Mouse (Mus musculus) right cerebral cortex, postnatal 14 days (tissue): ENCODE measurements around the gene Syde2.
A peak's percentile ranks its signal among the peaks of the same experiment; 100 is the strongest.
"Not testable (repeated sequence)": the region's sequence is repeated elsewhere in the genome, so short reads cannot be mapped to it uniquely, and the experiment has no call there.

Experiments used
- DNase-seq: peaks from one replicate; pipeline ENCODE4 v3.0.0; 2022

Syde2 gene

DNA sequence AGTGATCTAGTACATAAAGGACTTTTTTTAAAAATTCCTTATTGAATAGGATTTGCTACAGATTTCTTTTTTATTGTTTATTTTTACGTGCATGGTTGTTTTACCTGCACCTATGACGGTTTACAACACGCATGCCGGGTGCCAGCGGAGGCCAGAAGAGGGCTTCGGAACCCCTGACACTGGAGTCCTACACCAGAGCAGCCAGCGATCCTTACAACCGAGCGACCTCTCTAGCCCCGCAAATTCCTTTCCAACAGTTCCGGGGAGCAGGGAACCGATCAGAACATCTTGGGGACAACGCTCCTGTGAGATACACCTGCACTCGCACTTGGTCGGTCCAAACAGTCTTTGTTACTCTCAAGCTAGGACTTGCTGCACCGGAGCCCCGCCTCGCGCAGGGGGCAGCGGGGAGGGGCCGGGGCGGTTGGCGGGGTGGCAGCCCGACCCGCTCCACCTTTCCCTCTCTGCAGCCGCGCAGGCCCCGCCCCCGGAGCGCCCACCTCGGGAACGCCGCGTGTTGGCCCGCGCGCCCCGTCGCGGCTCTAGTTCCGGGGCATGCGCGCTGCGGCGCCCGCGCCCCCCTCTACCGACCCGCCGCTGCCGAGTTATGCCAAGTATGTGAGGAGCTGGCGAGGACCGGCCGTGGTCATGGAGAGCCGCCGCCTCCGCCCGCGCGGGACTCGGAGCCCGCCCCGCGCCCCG, at the start of gene Syde2:
Syde2 (plus strand) TSS at position 603 of the 702 bp plus-strand sequence.
- peak; percentile 54 for DNase-seq

DNA sequence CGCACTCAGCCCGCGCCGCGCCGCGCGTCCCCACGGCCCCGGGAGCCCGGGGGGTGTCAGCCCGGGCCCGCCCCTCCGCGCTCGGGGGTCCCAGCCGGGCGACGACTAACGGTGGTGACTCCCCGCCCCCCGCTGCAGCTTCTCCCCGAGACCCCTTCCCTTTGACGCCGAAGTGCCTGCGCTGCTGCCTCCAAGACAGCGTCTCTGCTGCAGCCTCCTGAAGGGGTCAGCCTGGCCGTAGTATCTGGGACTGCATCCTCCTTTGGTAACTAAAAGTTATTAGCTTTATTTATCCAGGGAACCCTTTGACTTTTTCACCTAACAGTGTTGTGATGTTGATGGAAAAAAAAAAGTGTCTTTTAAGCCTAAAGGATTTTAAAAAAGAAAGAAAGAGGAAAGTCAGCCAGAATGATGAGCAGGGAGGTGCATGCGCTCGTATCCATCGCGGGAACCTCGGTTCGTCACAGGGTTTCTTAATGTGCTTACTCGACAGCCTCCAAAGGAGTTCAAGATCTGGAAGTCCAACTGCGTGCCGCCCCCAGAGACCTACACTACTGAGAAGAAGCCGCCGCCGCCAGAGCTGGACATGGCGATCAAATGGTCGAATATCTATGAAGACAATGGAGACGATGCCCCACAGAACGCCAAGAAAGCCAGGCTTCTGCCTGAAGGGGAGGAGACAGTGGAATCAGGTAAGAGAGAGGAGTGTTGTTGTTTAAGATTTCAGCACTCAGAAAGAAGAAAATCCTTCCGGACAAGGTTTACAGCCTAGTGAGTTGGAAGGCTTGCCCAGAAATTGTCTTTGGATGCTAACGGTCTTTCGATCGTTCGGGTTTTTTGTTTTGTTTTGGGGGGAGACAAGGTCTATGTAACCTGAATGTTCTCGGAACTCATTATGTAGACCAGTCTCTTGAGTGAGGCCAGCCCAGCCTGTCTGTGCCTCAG, 49.0 kb upstream of the Syde2 start:
- DNase-seq: peak; percentile 19

DNA sequence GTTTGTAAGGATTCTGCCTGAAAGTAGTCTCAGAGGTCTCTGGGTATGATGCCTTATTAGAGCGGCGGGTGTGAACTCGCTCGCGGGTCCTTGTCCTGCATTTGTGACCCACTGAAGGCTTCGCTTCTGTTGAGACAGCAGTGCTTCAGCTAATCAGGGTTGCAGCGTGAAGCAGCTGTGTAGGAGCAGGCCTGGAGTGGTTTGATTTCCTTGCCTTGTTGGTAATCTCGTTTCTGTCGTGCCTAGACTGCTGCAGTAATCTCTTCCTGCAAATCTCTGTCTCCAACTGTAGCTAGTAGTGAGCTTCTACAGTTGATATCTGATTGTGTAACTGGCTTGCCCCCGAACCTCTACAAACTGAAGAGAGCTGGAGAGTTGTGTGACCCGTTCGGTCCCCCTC, 48.3 kb upstream of the Syde2 start:
- DNase-seq: no peak

DNA sequence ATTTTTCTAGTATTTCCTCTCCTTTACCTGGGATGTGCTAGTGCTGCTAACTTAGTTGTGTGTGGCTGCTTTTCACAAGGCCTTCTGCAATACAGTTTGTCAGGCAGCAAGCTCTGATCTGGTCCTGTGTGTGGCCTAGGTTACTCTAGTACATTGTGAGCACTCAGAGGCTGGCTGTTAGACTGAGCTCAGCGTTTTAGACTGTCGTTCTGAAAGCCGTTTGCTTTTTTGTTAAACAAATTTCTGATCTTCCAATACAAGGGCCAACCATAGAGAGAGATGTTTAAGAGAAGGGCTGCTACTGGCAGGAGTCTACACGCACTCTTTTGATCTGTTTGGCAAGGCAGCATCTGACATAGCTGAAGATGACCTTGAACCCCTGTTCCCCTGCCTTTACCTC, 47.7 kb upstream of the Syde2 start:
- DNase-seq: no peak

DNA sequence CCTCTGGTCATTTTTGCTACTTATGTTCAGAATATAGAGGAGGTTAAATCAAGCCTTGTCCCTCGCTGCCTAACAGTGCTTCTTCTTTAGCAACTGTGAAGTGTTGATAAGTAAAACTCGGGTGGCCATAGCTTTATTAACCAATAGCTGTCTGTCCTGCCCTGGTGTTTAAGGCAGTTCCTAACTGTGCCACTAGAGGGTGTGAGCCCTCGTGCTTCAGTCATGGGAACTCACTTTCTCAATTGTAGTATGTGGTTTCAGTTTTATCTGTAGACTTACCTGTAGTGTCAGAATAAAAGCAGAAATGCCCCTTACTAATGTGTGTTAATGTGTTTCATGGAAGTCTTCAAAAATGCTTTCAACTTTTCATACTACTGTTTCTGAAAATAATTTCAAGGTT, 45.7 kb upstream of the Syde2 start:
- DNase-seq: peak; percentile 53

DNA sequence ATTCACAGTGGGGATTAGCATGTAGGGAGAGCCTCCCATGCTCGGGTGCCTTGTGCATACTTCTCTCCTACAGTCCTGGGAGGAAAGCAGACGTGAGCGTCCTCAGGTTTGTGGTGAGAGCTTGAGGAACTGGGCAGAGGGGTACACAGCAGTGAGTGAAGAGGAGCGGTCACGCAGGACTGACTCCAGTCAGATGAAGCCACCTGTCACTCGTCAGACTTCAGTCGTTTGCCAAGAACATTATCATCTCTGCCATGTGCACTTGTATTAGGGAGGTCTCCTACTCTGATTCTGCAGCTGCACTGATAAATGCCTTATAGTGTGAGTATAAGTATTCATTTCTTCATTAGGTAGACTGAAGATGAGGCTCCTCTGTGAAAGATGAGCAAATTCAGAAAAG, 43.3 kb upstream of the Syde2 start:
- DNase-seq: no peak

DNA sequence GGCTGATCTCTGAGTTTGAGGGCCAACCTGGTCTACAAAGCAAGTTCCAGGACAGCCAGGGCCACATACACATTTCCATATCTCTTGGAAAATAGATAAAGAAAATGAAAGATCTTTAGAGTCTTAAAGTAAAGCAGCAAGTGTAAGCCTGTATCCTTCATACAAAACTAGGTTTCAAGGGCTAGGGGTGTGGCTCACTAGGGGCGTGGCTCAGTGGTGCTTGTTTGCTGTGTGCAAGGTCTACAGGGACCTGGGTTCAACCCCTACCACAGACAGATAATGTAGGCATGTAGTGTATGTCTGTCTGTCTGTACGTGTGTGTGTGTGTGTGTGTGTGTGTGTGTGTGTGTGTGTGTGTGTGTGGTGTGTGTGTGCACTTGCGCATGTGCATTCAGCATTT, 41.8 kb upstream of the Syde2 start:
- no peak for DNase-seq

DNA sequence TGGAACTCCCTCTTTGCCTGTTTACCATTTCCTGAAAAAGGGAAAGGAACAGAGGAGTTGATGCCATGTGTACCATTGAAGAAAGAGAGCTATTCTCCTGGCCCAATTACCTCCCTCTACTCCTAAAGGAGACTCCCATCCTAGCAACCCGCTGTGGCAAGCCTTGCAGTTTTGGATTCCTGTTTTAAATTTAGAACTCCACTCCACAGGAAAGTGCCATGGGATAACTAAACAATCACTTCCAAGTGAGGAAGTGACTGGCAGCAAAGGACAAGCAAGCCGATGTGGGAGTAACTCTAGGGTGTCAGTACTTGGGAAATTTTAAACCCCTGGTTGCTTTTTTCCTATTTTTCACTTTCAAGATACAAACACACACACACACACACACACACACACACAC, 41.0 kb upstream of the Syde2 start:
- no peak for DNase-seq

DNA sequence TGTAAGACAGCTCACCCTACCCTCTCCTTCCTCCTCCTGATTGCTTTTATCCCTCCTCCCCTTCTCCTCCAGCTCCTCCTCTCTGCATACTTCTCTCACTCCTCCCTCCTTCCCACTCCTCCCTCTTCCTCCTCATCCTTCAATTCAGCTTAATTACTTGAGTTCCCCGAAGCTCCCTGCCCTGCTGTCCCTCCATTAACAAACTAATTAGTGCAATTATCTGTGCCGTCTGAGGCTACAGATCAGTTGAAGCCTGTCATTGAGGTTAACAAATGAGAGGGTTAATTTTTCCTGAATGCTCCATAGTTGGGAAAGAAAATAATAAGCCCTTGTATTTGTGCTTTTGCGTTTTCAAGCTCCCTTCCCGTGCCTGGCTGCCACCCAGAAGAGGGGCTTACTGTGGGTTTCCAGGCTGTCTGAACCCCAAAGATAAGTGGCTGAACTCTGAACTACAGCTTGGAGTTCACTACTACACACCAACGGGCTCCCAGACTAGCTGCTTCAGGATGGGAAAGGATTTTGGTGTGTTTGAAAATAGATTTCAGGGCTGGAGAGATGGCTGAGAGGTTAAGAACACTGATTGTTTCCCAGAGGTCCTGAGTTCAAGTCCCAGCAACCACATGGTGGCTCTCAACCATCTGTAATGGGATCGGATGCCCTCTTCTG, 40.0 kb upstream of the Syde2 start:
- DNase-seq: no peak

DNA sequence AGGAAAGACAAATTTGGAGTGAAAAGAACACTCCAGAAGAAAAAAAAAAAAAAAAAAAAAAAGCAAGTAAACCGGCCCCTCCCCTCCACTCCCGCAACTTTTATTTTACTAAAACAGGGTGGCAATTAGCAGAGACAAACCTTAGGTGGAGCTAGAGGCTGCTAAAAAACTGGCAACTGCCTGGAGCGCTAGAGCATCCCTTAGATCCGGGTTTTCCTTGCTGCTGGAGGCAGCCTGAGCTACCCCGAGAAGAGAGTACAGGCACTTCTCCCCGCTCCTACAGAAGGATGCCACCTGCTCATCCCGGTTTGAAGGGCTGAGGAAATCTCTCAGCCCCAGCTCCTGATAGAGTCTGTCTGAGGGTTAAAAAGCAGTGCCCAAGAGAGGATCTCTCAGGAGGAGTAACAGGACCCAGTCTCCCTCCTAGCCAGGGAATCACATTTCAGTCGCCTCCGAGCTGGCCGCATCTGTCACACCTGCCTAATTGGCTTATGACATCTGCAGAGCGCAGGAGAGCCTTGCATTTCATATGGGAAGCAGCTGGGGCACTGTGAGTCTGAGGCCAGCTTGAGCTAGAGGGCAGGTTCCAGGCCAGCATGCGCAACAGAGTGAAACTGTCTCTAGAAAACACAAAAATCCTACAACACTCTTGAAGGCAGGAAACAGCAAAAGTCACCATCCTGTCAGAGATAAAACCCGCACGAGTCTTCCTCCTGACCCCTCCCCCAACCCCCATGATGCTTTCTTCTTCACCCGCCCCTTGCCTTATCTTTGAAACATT, 37.4 kb upstream of the Syde2 start:
- peak; percentile 43 for DNase-seq

DNA sequence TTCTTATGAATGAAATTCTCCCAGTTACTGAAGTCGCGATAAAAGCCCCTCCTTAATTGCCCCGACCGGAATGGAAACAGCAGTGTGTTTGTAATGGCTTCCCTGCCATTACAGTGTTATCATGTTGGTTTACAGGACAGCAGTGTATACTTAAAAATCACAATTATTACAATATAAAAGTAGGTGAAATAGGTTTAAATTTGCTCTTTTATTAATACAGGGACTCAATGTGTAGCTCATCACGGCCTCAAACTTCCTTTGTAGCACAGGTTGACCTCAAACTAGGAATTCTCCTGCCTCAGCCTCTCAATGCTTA, 36.9 kb upstream of the Syde2 start:
- no peak for DNase-seq

DNA sequence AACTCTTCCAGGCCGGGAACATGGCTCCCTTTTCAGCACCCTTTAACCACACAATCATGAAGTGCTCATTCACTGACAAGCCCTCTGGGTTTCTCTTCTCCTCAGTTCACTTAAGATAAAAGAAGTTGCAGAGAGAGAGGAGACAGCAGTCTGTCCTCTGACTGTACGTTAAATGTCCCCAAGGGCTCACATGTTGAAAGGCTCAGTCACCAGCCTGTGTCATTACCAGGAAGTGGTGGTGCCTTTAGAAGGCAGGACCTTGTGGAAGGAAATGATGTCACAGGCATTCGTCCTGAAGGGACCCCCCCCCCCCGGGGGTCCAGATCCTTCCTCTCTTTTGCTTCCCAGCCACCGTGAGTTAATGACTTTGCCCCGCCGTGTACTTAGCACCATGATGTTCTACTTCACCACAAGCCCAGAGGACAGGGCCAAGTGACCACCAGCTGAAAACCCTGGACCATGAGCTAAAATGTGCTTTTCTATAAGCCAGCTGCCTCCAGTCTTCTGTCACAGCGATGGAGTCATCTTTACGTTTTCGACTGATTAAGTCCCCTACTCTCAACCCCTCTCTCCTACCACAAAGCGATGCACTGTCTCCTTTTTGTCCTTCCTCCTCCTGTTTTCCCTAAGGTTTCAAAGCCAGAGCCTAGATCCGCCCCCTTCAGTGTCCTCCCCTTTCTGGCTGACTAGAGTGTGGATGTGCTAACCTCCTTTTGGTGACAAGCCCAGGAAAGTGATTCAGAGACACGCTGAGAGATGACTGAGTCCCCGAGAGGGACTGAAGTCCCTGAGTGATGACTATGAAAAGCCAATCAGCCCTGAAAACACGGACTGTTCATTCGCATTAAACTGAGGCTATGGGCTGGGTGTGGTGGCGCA, 36.1 kb upstream of the Syde2 start:
- DNase-seq: no peak

DNA sequence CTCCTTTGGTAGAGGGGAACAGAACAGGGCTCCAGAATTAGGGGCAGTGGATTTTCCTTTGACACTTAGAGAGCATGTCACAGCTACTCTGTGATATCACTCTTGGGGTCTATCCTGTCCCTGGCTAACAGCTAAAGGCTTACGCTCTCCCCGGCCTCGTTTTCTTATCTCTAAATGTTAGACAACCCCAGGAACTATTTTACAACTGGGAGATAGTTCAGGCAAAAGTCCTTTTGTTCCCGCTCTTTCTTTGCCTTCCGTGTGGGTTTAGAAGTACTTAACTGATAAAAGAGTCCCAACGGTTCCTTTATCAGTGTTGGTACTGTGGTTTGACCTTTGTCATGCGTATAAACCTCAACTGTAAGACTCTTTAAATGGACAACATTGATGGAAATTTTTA, 34.7 kb upstream of the Syde2 start:
- no peak for DNase-seq

DNA sequence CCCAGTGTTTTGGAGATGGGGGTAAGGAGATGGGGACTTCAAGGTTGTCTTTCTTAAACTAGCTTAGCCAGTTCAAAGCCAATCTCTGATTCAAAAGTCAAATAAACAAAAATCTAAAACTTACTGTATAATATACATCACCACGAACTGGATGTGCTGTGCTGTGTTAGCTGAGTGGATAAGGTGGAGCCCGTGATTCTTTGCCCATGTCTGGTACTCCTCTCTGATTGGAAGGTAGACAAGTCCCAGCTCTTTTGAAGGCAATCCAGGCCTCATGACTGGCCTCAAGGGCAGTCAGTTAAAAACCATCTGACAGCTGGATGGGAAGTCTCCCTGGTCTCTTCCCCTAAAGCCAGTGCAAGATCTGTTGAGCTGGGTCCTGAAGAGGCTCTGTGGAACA, 34.3 kb upstream of the Syde2 start:
- DNase-seq: no peak

DNA sequence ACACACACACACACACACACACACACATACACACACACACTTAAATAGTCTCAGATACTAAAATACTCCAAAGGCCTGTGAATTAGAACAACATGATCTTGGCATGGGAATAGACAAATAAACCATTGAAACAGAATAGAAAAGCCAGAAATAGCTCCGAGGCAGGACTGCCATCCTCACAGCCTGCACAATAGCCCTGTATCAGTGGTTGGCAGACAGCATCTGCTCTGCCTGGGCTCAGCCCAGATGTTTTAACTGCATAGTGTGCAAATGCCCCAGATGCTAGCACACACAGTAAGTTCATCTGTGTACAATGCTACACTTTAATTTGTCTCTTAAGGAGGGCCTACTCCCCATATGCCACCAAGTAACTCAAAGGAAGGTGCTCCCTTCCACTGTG, 27.8 kb upstream of the Syde2 start:
- DNase-seq: no peak

DNA sequence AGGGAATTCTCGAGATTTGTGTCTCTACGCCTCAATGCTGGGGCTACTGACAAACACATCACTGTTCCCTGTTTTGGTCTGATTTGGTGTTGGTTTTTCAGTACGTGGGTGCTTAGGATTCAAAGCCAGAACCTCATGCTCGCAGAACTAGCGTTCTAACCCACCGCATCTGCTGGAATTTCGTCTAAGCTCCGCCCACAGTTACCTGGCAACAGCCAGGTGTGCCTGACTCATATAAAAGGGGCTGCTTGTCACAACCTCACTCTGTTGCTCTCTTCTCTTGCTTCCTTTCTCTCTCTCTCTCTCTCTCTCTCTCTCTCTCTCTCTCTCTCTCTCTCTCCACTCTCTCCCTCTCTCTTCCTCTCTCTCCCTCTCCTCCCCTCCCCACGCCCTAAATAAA, 25.3 kb upstream of the Syde2 start:
- no peak for DNase-seq

DNA sequence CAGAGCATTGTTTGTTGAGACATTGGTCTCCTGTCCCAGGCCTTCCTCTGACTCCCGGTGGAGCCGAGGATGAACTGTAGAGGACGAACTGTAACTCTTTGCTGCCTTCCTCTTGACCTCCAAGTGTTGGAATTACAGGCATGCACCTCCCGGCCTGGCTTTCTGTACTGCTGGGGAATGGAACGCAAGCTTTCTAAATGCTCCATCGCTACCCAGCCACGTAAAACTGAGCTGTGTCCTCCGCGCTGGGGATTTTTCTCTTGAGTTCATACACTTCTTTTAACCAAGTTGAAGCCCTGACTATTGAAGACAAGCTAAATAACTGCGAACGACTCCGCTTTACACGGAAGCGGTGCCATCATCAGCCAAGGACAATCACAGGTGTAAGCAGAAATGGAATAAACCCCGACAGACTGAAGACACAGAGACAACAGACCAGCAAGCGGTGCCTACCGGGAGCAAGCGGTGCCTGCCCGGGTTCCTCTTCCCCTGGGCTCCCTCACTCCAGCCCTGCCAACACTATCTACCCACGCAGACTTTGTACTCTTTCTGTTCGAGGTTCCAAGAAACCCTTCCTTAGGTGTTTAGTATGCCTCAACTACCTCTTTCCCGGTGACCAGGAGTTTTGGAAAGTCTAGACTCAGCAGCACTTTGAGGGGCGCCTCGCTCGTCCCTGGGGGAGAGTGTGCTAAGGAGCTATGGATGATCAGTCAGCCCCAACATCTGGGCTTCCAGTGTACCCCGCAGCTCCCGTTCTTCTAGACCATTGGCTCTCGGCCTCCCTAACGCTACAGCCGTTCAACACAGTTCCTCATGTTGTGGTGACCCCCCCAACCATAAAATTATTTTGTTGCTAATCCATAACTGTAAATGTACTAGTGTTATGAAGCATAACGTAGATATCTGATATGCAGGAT, 24.3 kb upstream of the Syde2 start:
- DNase-seq: no peak

DNA sequence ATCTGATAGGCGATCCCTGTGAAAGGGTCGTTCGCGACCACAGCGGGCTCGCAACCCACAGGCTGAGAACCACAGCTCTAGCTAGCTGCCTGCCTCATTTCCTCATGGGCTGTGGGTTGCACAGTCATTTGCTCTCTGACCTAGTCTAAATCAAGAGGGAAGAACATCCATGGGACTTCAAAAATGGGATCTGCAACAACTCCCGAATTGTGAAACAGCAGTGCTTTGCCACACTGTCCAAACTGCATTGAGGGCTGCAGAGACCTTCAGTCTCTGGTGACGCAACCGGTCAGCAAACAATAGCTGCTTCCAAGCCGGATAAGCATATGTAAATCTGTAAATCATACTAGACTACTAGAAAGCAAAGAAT, 23.7 kb upstream of the Syde2 start:
- DNase-seq: no peak

DNA sequence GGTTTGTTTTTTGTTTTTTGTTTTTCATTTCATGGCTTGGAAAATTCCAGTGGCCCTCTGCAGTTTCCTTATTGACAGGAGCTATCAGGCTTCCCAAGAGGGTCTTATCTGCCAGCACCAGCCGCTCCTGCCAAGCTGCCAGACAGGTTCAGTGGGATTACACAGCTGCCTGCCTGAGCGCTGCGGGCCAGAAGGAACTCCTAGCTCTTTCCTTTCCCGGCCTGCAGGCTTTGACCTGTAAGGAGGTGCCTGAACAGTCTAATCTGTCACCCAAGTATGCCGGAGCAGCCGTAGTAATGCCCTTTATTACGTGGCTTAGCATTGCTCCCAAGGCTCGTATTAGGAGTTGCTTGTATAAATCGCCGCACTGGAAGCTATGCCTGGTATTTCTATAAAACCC, 23.2 kb upstream of the Syde2 start:
- DNase-seq: no peak

DNA sequence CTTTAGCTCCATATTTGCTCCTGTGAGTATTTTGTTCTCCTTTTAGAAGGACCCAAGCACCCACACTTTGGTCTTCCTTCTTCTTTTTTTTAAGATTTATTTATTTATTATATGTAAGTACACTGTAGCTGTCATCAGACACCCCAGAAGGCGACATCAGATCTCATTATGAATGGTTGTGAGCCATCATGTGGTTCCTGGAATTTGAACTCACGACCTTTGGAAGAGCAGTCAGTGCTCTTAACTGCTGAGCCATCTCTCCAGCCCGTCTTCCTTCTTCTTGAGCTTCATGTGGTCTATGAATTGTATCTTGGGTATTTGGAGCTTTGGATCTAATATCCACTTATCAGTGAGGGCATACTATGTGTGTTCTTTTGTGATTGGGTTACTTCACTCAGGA, 22.1 kb upstream of the Syde2 start:
- not testable (repeated sequence) for DNase-seq

DNA sequence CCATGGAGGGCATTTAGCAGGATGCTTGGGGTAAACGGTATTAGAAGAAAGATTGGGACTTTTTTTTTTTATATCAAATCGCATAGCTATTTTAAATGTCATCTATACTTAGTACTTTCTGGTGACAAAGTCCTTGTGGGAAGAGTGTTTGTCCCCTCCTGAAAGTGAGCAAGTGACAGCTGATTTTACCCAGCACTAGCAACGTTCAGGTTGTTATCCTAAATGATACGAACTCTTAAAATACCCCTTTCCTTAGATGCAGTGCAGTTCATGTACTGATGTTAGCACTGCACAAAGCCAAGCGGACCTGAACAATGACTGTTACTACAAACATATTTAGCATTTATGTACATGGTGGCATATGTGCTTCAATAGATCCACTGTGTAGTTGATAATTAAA, 20.9 kb upstream of the Syde2 start:
- DNase-seq: no peak
